In the genomic region with DNA sequence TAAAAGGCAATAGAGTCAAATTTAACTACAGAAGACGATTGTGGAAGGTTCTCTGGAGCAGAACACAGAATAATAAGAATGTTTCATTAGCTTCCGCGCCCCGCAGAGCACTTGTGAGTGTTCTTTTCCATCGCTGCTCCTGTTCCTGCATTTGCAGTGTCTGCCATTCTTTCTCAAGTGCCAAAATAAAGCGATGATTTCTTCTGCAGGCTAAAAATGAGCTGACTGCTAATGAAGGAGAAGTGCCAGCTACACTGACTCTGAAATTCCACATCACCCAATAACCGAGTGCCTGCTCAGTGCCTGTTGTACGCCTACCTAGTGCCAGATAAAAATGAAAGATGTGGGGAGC, we compare ENCODE assay signal across 10 mouse cellular contexts.
DNase-seq lines count a peak whose midpoint lies in the region; ATAC-seq lines count a peak whose summit lies in the region.
"Had no signal": no experiment of that assay in that cellular context is flagged by ENCODE, and none has a peak within 500 bp of the region (broad histone marks: within the 10 kb centered on the region; RNA-seq: fewer than 3 reads in every experiment).

No protein-coding gene starts in this region.

- no peak overlapping the region for H3K27ac ChIP-seq in heart, embryonic 14.5 days (replicated peaks in 1 of 2; ENCODE audit: control insufficient read depth in 1 of 2, insufficient read depth in 1 of 2, low read depth in 2 of 2, low read length in 2 of 2)
- no peak overlapping the region for H3K27ac ChIP-seq in heart, embryonic 10.5 days
- H3K27ac ChIP-seq: heart, embryonic 15.5 days had no signal

- H3K4me1 ChIP-seq in heart, embryonic 14.5 days (ENCODE audit: control insufficient read depth in 2 of 2, insufficient read depth in 2 of 2, low read length in 2 of 2): 0 out of 4 replicates have a peak, but pooled peaks cover 0 to 8% of the 10 kb centered on the region in 2 experiments
- no peaks in the 10 kb centered on the region for H3K4me1 ChIP-seq in heart, embryonic 10.5 days
- H3K4me1 ChIP-seq: heart, embryonic 15.5 days had no signal

- H3K36me3 ChIP-seq in heart, embryonic 14.5 days (ENCODE audit: control insufficient read depth, insufficient read depth, low read length): no peaks in the 10 kb centered on the region
- no peaks in the 10 kb centered on the region for H3K36me3 ChIP-seq in heart, embryonic 10.5 days
- H3K36me3 ChIP-seq: heart, embryonic 15.5 days had no signal

- ATAC-seq in heart, embryonic 14.5 days (ENCODE audit: insufficient number of reproducible peaks, insufficient read depth, low FRiP score, low read depth): no peak

- DNase-seq in heart, embryonic 10.5 days (ENCODE audit: low spot score): no peak
- peak; percentile 25 to 26 for DNase-seq in right cerebral cortex, adult 2 months (ENCODE audit: low spot score in 2 of 2)
- DNase-seq in right cerebral cortex, postnatal 25 days: no peak
- DNase-seq in layer of hippocampus, adult 9-11 months: peak; percentile 28
- peak; percentile 70 for DNase-seq in telencephalon, adult 2 months (ENCODE audit: low read depth, low spot score)
- DNase-seq in spleen, postnatal 10 days (ENCODE audit: low spot score in 2 of 2): no peak
- no peak for DNase-seq in c-Kit-positive CD71-positive TER-119-positive erythroid progenitor cells, embryonic 14.5 days (ENCODE audit: low spot score)
- DNase-seq: adrenal gland, postnatal 14 days had no signal

- H3K4me2 ChIP-seq in heart, embryonic 14.5 days (ENCODE audit: low read length): 0 out of 2 replicates have a peak overlapping the region, but pooled peaks have one; percentile 8
- H3K4me2 ChIP-seq: heart, embryonic 15.5 days had no signal

- H3K9ac ChIP-seq in heart, embryonic 14.5 days (ENCODE audit: low read length): no peak overlapping the region
- H3K9ac ChIP-seq: heart, embryonic 15.5 days had no signal

- 58% methylated on average over 8 of the region's 8 CpGs for WGBS in heart, embryonic 14.5 days
- 79% methylated on average over 8 of the region's 8 CpGs for WGBS in heart, embryonic 10.5 days

- no peaks in the 10 kb centered on the region for H3K9me3 ChIP-seq in heart, embryonic 14.5 days (ENCODE audit: control insufficient read depth, low read length)
- no peaks in the 10 kb centered on the region for H3K9me3 ChIP-seq in heart, embryonic 10.5 days
- H3K9me3 ChIP-seq: heart, embryonic 15.5 days had no signal

- H3K27me3 ChIP-seq in heart, embryonic 14.5 days (ENCODE audit: control insufficient read depth, insufficient read depth, low read length): no peaks in the 10 kb centered on the region
- H3K27me3 ChIP-seq in heart, embryonic 10.5 days (ENCODE audit: insufficient read depth, poor library complexity, severe bottlenecking): no peaks in the 10 kb centered on the region
- H3K27me3 ChIP-seq: heart, embryonic 15.5 days had no signal

- no peak overlapping the region for H3K4me3 ChIP-seq in heart, embryonic 14.5 days (ENCODE audit: control insufficient read depth in 1 of 2, insufficient read depth in 1 of 2, low read depth in 1 of 2, low read length in 2 of 2)
- no peak overlapping the region for H3K4me3 ChIP-seq in heart, embryonic 10.5 days
- H3K4me3 ChIP-seq: heart, embryonic 15.5 days had no signal

Comparison
In these comparisons a context has a peak if more than half of its experiments do, and no peak if none do; other contexts are left out.
1. DNase-seq: peak in right cerebral cortex, adult 2 months (2 of 2), layer of hippocampus, adult 9-11 months (single experiment) and telencephalon, adult 2 months (single experiment); none in heart, embryonic 10.5 days (single experiment), right cerebral cortex, postnatal 25 days (single experiment), spleen, postnatal 10 days (0 of 2) and c-Kit-positive CD71-positive TER-119-positive erythroid progenitor cells, embryonic 14.5 days (single experiment).